Mouse (Mus musculus) neural tube, embryonic 14.5 days (tissue): ENCODE data around the gene Stil. TPM values are rescaled to one million over a fixed set of nuclear protein-coding genes. Genes with fewer than 3 reads are reported as not detected.

Experiments
- ATAC-seq: fragments of 200-750 bp; cut with Nextera tagmentation; 2 replicates; pipeline ENCODE4 v1.8.0; 2017; ENCODE audit warnings: low read depth, mild to moderate bottlenecking, moderate TSS enrichment, moderate library complexity
- H3K27ac ChIP-seq: fragments of 300-500 bp; sonication (generic); 2 replicates; pipeline ENCODE4 v1.5.1; 2014; ENCODE audit warnings: low read depth, mild to moderate bottlenecking, control low read depth, low read length, moderate library complexity, mixed read lengths
- H3K27me3 ChIP-seq: fragments of 300-500 bp; sonication (generic); 2 replicates; pipeline ENCODE4 v1.6.1; 2014; ENCODE audit warnings: low read length; ENCODE audit not compliant: control insufficient read depth, insufficient read depth
- H3K36me3 ChIP-seq: fragments of 300-500 bp; sonication (generic); 2 replicates; pipeline ENCODE4 v1.6.1; 2014; ENCODE audit warnings: low read length, mixed read lengths; ENCODE audit not compliant: control insufficient read depth, insufficient read depth
- H3K4me1 ChIP-seq: fragments of 300-500 bp; sonication (generic); 2 replicates; pipeline ENCODE4 v1.6.1; 2014; ENCODE audit warnings: low read length; ENCODE audit not compliant: control insufficient read depth, insufficient read depth
- H3K4me2 ChIP-seq: fragments of 300-500 bp; sonication (generic); 2 replicates; pipeline ENCODE4 v1.6.1; 2014; ENCODE audit warnings: mild to moderate bottlenecking, low read depth, low read length, control low read depth
- H3K4me3 ChIP-seq: fragments of 300-500 bp; sonication (generic); 2 replicates; pipeline ENCODE4 v1.5.1; 2014; ENCODE audit warnings: low read depth, low read length, control low read depth, mixed read lengths
- H3K9ac ChIP-seq: fragments of 300-500 bp; sonication (generic); replicated peaks from 2 replicates; pipeline ENCODE4 v1.6.1; 2014; ENCODE audit warnings: low read depth, mild to moderate bottlenecking, control low read depth, low read length, mixed read lengths
- H3K9me3 ChIP-seq: fragments of 300-500 bp; sonication (generic); 2 replicates; pipeline ENCODE4 v1.6.1; 2016; ENCODE audit warnings: low read length; ENCODE audit not compliant: control insufficient read depth
- WGBS: fragments of 180-500 bp; shearing (Covaris S2); extraction: QIAGEN DNeasy Blood & Tissue Kit; methylation state at CpG from one replicate; pipeline ENCODE4 v1.1.7; 2014; 5-methylcytosine and 5-hydroxymethylcytosine counted together
- polyA plus RNA-seq: library from polyadenylated mRNA; unstranded; fragments of >200 nt; fragmentation: Nextera tagmentation; extraction: Ambion mirVana; gene quantifications from 2 replicates; pipeline ENCODE4 v1.2.1, GENCODE M21; 2014

Gene Stil
- polyA plus RNA-seq, 1 experiment from 2014 or later = 1.3 TPM

- no peaks in the 10 kb centered on the region for H3K36me3 ChIP-seq
- no peak overlapping the region for H3K4me3 ChIP-seq
- no peaks in the 10 kb centered on the region for H3K9me3 ChIP-seq
- H3K27ac ChIP-seq = no peak overlapping the region
- H3K9ac ChIP-seq = no peak overlapping the region
- 96% methylated on average over 3 of the region's 3 CpGs for WGBS
- no peaks in the 10 kb centered on the region for H3K4me1 ChIP-seq
- no peaks in the 10 kb centered on the region for H3K27me3 ChIP-seq
- no peak overlapping the region for H3K4me2 ChIP-seq
- no peak for ATAC-seq
Observed at GRCm38 (mm10) chr4:115019997-115020396, 20.0 kb downstream of the Stil start.

DNA sequence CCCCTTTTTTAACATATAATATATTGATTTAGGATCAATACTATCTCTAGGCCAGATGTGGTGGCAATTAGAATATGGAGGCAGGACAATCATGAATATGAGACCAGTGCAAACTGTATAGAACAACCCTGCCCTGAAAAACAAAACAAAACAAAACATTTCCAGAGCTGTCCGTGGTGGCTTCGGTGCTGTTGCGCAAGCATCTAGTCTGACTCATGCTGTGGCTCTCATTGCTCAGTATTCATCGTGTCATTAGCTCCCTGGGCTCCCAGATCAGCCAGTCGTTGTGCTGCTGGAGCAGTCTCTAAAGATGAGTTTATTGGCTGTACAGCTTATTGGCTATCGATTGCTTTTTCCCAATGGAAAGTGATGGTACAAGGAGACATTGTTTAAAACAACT is 35.1 kb downstream of the Stil start:
- Histone ChIP-seq H3K4me1 (no peaks in the 10 kb centered on the region), H3K27ac (no peak overlapping the region), H3K36me3 (no peaks in the 10 kb centered on the region), H3K4me3 (no peak overlapping the region), H3K9me3 (no peaks in the 10 kb centered on the region), H3K27me3 (no peaks in the 10 kb centered on the region), H3K9ac (no peak overlapping the region), H3K4me2 (no peak overlapping the region)
- 51% methylated on average over 6 of the region's 6 CpGs for WGBS
- ATAC-seq = no peak

GRCm38 (mm10) chr4:115038242-115038641 is 38.3 kb downstream of the Stil start:
- Histone ChIP-seq H3K4me1 (no peaks in the 10 kb centered on the region), H3K9ac (no peak overlapping the region), H3K36me3 (no peaks in the 10 kb centered on the region), H3K27ac (no peak overlapping the region), H3K27me3 (no peaks in the 10 kb centered on the region), H3K4me2 (no peak overlapping the region), H3K4me3 (no peak overlapping the region), H3K9me3 (no peaks in the 10 kb centered on the region)
- no peak for ATAC-seq
- WGBS = 35% methylated on average over 4 of the region's 4 CpGs

DNA sequence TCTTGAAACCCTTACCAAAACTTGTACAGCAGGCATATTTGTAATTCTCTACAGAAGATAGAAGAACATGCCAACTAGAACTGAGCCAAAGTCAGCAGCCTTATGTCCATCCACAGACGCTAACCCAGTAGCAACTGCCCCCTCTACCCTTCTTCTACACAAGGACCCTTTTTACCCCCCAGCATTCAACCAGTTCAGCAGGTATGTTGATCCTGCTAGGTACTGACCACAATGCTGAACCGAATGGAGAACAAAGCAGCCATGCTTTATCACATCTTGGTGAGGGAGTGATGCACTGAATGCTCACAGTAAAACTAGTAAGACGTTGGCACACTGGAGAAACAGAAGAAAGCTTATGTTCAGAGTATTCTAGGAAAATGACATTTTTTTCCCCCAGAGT is 45.7 kb downstream of the Stil start:
- ATAC-seq = no peak
- Histone ChIP-seq H3K4me3 (no peak overlapping the region), H3K36me3 (no peaks in the 10 kb centered on the region), H3K27ac (no peak overlapping the region), H3K9ac (no peak overlapping the region), H3K4me2 (no peak overlapping the region), H3K9me3 (no peaks in the 10 kb centered on the region), H3K27me3 (peaks cover 10% of the 10 kb centered on the region), H3K4me1 (no peaks in the 10 kb centered on the region)
- 83% methylated on average over 3 of the region's 3 CpGs for WGBS

- no peak for ATAC-seq
- peaks cover 31% of the 10 kb centered on the region for H3K27me3 ChIP-seq
Observed at GRCm38 (mm10) chr4:115047750-115048149, 47.8 kb downstream of the Stil start.

DNA sequence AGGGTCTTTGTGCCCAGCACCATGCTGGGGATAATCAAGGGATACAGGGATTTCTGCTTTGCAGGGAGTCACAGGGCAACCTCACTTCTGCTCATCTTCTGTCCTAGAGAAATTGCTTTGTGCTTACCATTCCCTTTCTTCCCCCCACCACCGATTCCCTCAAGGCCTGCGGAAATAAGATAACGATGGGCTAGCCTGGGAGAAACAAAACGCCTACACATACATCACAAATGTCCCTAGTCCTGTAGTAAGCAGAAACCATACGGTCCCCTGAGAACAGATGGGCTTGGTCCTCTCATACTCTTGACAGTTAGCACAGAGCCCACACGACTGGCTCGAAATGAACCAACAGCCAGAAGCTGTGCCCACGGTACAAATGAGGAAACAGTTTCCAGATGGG is 48.2 kb downstream of the Stil start:
- no peak for ATAC-seq
- Histone ChIP-seq H3K27ac (no peak overlapping the region), H3K9me3 (no peaks in the 10 kb centered on the region), H3K27me3 (peaks cover 31% of the 10 kb centered on the region), H3K9ac (no peak overlapping the region), H3K4me1 (no peaks in the 10 kb centered on the region), H3K4me2 (no peak overlapping the region), H3K36me3 (no peaks in the 10 kb centered on the region), H3K4me3 (no peak overlapping the region)
- WGBS = 78% methylated on average over 8 of the region's 8 CpGs

More at GRCm38 (mm10) chr4:115047750-115048149, 47.8 kb downstream of the Stil start:
- H3K36me3 ChIP-seq = no peaks in the 10 kb centered on the region
- H3K27ac ChIP-seq = no peak overlapping the region
- no peaks in the 10 kb centered on the region for H3K4me1 ChIP-seq
- H3K9ac ChIP-seq = no peak overlapping the region
- no peaks in the 10 kb centered on the region for H3K9me3 ChIP-seq
- 8% methylated on average over 5 of the region's 5 CpGs for WGBS
- no peak overlapping the region for H3K4me2 ChIP-seq
- H3K4me3 ChIP-seq = no peak overlapping the region

- H3K9ac ChIP-seq = no peak overlapping the region
- no peaks in the 10 kb centered on the region for H3K9me3 ChIP-seq
- H3K27me3 ChIP-seq = peaks cover 56% of the 10 kb centered on the region
- no peak overlapping the region for H3K4me2 ChIP-seq
- no peaks in the 10 kb centered on the region for H3K4me1 ChIP-seq
- ATAC-seq = no peak
- no peak overlapping the region for H3K27ac ChIP-seq
- no peaks in the 10 kb centered on the region for H3K36me3 ChIP-seq
- WGBS = 66% methylated on average over 5 of the region's 5 CpGs
- no peak overlapping the region for H3K4me3 ChIP-seq
Observed at GRCm38 (mm10) chr4:115051245-115051644, 51.3 kb downstream of the Stil start.

GRCm38 (mm10) chr4:115052343-115053005 is 52.5 kb downstream of the Stil start:
- H3K4me3 ChIP-seq = no peak overlapping the region
- WGBS = under 1% methylated on average over 36 of the region's 36 CpGs
- ATAC-seq = peak; percentile 10; the same call in 1 of the 2 replicates
- H3K27me3 ChIP-seq = peaks cover 56% of the 10 kb centered on the region
- H3K4me1 ChIP-seq = peaks cover 5% of the 10 kb centered on the region; the same call in 1 of the 2 replicates
- no peaks in the 10 kb centered on the region for H3K9me3 ChIP-seq
- no peak overlapping the region for H3K4me2 ChIP-seq
- no peak overlapping the region for H3K9ac ChIP-seq
- H3K27ac ChIP-seq = no peak overlapping the region
- no peaks in the 10 kb centered on the region for H3K36me3 ChIP-seq

- Histone ChIP-seq H3K4me1 (peaks cover 5% of the 10 kb centered on the region; the same call in 1 of the 2 replicates), H3K27me3 (peaks cover 59% of the 10 kb centered on the region), H3K4me2 (no peak overlapping the region), H3K9me3 (no peaks in the 10 kb centered on the region), H3K4me3 (no peak overlapping the region), H3K9ac (no peak overlapping the region), H3K27ac (no peak overlapping the region), H3K36me3 (no peaks in the 10 kb centered on the region)
- WGBS = 0% methylated on average over 2 of the region's 2 CpGs
- no peak for ATAC-seq
Observed at GRCm38 (mm10) chr4:115055044-115055443, 55.1 kb downstream of the Stil start.
